Mouse (Mus musculus): ENCODE measurements around the gene Serpina5. TPM values are rescaled to one million over a fixed set of nuclear protein-coding genes. Genes with fewer than 3 reads are reported as not detected.

The Serpina5 gene
- polyA plus RNA-seq, 1 experiment: not detected

DNA sequence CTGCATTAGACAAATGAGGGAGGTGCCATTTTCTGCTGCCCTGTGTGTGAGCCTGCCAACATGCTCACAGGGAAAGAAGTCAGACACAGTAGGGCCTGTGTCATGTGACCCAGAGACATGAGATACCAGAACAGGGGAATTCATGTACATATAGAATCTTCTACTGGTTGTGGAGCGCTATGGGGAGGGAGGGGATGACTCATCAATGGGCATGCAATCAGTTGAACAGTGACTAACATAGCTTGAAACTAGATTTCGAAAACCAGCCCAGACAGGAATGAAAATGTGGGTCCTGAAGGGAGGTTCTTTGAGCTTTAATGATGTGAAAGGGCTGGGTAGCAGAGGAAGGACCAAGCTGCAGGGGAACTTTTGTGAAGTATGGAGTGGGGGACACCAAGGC is 23.1 kb downstream of the Serpina5 start:
- no peak for DNase-seq (ENCODE audit: low read depth, low spot score)
- 65% methylated on average over 2 of the region's 2 CpGs for WGBS

DNA sequence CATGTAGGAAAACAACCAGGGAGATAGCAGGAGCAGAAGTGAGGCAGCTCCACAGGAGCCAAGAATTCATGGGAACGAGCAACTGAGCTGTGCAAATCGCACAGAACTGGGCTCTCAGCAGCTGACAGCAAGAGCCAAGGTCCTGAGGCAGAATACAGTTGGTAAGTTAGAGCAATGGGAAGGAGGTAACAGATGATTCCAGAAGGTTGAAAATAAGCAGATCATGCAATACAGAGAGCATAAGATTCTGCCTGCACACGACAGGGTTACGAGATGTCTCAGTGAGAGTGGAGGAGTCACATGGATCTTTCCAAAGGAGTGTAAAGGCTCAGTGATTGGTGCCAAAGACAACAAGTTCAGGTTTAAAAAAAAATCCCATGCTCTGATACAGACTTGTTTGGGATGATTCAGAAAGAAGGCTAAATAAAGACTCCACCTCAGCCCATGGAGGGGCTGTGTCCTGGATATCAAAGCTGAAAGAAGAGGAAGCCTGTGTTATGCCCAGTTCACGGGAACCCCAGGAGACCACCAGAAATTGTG is 24.2 kb downstream of the Serpina5 start:
- DNase-seq (ENCODE audit: low read depth, low spot score): no peak
- 76% methylated on average over 5 of the region's 5 CpGs for WGBS

DNA sequence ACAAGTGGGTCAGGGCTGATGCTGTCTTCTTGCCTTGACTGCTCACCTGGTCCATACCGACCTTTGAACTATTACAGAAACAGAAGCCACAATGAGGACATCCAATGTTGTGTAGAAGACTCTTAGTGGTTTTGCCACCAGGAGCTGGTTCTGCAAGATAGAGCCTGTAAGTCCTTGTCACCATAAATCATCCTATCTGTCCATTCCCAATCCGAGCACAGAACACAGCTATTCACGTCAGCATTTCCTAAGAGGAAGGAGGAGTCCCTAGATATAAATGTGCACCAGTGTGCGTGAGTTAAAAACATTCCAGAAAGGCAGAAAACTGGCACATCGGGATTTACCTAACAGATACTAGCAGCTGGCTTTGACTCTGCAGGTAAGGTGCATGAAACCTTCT is 26.8 kb downstream of the Serpina5 start, which contains the start of gene Serpina3b:
Gene Serpina3b, plus strand, starts transcription at position 301 of the 400 bp plus-strand sequence.
- 68% methylated on average over 5 of the region's 5 CpGs for WGBS

DNA sequence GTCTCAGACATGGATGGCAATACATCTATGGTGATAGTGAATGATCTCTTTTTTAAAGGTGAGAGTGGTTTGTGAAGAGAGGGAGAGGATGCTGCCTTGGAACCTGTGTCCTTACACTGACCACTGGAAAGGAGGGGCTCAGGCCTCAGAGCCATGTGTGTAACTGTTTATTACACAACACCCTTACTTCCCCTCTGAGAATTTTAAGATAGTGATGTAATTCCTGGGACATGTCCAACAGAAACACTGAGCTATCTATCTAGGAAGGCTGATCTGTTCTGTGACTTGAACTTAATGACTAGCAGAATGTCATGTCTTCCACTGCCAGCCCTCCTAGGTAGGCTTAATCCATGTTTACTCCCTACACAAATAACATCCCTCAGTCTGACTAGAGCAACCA is 30.1 kb downstream of the Serpina5 start:
- DNase-seq (ENCODE audit: low read depth, low spot score): no peak

More for the DNA sequence above, 26.8 kb downstream of the Serpina5 start, which contains the start of gene Serpina3b:
- DNase-seq (ENCODE audit: low read depth, low spot score): no peak

DNA sequence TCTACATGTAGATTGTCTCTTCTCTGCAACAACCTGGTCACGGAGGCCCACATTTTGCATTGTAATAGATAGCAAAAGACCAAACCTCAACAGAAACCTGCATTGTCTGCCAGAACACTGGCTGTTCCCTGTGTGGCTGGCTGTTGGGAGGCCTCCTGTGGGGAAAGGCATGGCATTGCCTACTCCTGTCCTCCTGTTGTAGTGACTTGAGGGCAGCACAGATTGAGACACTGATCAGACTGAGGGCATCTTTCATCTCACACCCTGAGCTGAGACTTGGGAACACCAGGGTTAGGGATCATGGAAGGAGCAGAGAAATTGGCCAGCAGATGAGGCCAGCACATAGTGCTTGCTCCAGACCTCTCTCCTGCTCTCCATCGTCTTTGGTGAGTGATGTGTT is 37.3 kb downstream of the Serpina5 start:
- 85% methylated on average over 2 of the region's 2 CpGs for WGBS
- DNase-seq (ENCODE audit: low read depth, low spot score): no peak

DNA sequence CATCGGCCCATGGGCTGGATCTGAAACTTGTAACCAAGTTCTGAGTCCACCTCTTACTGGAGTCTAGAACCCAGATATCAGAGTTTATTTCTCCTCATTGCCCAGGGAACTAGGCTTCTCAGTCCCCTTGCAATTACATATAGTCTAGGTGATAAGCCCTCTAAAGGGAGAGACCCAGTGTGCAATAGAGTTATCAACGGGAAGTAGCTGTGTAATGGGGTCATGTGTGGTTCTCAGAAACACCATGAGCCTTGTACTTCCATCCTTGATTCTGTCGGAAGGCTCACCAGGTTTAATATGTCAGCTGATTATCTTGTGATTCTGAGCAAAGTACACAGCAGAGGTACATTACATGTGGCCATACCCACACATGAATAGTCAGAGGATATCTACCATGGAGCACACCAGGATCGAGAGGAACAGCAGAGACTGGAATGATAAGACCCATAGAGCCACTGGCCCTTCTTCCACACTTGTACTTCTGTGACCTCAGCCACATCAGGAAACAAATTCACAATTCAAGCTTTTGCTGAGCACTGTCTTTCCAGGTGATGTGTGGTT is 39.7 kb downstream of the Serpina5 start:
- no peak for DNase-seq (ENCODE audit: low read depth, low spot score)
- 86% methylated on average over 4 of the region's 4 CpGs for WGBS

DNA sequence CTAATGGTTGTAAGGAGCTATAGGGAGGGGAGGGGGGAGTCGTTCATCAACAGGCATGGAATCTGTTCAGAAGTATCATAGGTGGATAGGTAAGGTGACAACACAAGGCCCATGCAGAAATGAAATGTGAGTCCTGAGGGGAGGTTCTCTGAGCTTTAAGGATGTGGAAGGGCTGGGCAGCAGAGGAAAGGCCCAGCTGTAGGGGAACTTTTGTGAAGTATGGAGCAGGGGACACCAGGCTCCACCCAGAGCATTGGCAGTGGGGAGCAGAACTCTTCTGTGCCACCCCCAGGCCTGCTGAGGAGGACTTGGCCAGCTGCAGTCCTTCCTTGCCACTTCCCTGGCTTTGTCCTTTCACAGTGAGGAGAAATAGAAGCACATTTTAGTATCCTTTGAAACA is 40.6 kb downstream of the Serpina5 start:
- WGBS: 84% methylated on average over 1 of the region's 1 CpGs
- DNase-seq (ENCODE audit: low read depth, low spot score): no peak

DNA sequence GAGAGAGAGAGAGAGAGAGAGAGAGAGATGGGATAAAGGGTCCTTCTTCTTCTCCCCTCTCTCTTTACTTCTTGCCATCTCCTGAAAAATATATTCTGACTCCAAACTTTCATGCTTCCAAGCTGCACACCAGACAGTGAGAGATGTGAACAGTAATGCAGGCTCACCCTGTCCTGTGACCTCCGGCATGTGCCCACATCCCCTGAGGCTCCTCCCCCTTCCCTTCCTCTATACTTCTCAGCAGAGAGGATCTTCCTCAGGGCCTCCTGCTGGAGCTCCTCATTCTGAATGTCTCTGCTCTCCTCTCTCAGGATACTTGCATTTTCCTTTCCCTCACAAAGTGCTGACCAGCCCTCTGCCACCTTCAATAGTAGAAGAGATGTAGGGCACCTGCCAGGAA is 41.5 kb downstream of the Serpina5 start:
- WGBS: 75% methylated on average over 1 of the region's 1 CpGs

DNA sequence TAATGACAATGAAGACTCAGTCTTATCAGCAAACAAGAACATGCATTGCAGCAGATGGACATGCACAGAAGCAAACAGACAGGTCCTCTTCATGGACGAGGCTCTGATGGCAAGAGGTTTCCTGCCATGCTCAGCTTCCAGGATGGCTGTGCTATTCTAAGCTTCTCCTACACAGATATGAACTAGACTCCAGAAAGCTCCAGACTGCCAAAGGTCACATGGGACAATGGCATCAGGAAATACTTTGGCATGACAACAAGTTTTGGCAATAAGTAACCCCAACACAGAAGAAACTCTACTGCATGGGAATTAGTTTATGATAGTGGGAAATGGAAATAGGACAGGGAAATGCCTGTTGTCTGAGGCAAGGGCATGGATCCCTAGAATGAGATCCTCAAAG is 42.4 kb downstream of the Serpina5 start:
- DNase-seq (ENCODE audit: low read depth, low spot score): peak; percentile 35
- WGBS: 23% methylated on average over 1 of the region's 1 CpGs

More for the DNA sequence above, 41.5 kb downstream of the Serpina5 start:
- DNase-seq (ENCODE audit: low read depth, low spot score): no peak

DNA sequence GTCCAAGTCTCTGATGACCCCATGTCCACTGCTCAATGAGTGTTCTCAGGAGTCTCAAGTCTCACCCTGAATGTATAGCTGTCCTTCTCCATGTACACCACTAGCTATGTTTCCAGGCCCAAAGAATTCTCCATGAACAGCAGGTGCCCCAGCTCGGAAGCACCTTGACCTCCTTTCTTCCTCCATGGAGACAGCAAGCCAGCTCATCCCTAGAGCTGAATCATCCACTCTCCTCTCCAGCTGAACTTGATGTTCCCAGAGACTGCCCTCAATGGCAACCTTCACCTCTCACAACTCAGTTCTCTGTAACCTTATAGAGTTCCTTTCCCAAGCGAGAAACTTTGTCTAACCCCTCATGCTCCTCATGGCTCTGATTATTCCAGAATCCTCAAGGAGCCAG is 44.7 kb downstream of the Serpina5 start:
- no peak for DNase-seq (ENCODE audit: low read depth, low spot score)
- 88% methylated on average over 2 of the region's 2 CpGs for WGBS

DNA sequence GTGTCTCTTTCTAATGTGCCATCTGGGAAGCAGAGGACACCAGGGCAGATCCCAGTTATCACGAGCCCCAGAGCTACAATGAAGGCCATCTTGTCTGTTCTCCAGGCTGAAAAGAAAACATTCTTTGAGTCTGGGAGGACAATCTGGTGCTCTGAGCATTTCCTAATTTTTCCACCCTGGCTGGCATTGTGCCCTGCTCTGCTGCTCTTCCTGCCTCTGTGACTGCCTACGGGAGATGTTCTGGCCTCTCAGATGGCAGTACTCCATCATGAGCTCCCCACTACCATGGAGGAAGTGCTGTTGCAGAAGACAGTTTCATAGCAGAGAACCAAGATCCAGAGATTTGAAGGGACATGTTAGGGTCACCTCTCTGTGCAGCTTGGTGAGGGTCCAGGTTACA is 51.1 kb downstream of the Serpina5 start:
- no peak for DNase-seq (ENCODE audit: low read depth, low spot score)

DNA sequence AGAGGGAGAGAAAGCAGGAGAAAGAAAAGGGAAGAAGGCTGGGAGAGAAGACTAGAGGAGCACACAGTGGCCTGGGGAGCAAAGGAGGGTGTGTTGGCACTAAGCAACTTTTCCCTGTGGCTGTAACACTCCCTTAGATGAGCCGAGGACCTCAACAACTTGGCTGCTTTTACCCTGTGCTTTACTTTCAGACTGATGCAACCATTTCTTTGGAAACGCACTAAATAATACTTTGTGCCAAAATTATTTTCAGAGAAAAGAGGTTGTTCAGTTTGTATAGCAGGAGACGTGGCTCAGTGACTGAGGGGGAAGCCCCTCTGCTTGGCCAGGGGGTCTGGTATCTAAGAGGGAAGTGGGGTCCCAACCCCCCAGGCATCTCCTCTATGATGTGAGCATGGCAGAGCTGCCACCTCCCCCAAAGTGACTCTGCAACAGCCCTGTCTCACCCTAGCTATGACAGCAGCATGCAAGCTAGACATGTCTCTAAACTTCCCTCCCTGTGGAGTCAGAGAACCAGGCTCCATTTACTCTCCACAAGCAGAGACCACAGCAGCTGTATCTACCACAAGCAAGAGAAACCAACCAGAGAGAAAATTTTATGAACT is 52.2 kb downstream of the Serpina5 start:
- no peak for DNase-seq (ENCODE audit: low read depth, low spot score)
- 61% methylated on average over 3 of the region's 3 CpGs for WGBS

More for the DNA sequence above, 51.1 kb downstream of the Serpina5 start:
- WGBS: 68% methylated on average over 2 of the region's 2 CpGs

DNA sequence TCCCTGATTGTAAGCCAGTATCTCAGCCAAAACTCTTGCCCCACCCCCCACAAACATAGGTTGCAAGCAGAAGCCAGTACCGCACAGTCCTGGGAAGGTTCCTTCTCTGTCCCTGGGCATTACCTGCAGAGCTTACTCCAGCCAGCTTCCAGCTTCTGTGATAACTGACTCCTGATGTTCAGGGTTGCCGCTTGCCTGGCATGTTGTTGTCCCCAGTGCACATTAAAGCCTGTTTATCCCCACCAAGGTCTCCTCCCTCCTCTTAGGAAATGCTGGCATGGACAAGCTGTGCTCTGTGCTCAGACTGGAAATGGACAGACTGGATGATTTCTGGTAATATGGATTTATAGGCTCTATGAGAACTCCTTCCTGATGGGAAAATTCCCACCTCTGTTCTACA is 52.7 kb downstream of the Serpina5 start, which contains the start of gene Serpina3c:
Gene Serpina3c, minus strand, starts transcription at position 215 of the 400 bp plus-strand sequence.
- WGBS: 93% methylated on average over 2 of the region's 2 CpGs
- no peak for DNase-seq (ENCODE audit: low read depth, low spot score)

Other genes starting within 250 kb of the Serpina5 start
- gene Serpina1a, start 237.6 kb upstream of the Serpina5 start, polyA plus RNA-seq (2012; rRNA removed): 0.16 and 2.0 TPM in 2 replicates
- 1.4 and 1.5 TPM in 2 replicates for gene Serpina1c, start 196.2 kb upstream of the Serpina5 start, polyA plus RNA-seq (2012; rRNA removed)
- gene Serpina1e, start 142.1 kb upstream of the Serpina5 start, polyA plus RNA-seq (2012; rRNA removed): 0.73 and 1.7 TPM in 2 replicates
- gene Serpina11, start 111.2 kb upstream of the Serpina5 start, polyA plus RNA-seq (2012; rRNA removed): 0.14 and 0.23 TPM in 2 replicates
- gene Serpina9, start 87.4 kb upstream of the Serpina5 start, polyA plus RNA-seq (2012; rRNA removed): 0.08 and 0.10 TPM in 2 replicates
- 0.02 TPM in 1 of 2 replicates, not detected in the other for gene Serpina12, start 56.7 kb upstream of the Serpina5 start, polyA plus RNA-seq (2012; rRNA removed)
- not detected in 2 replicates for gene Serpina3a, start 11.6 kb downstream of the Serpina5 start, polyA plus RNA-seq (2012; rRNA removed)
- gene Serpina3b, start 26.9 kb downstream of the Serpina5 start, polyA plus RNA-seq (2012; rRNA removed): not detected in 2 replicates
- 1.2 and 1.4 TPM in 2 replicates for gene Serpina3c, start 52.8 kb downstream of the Serpina5 start, polyA plus RNA-seq (2012; rRNA removed)
- 2.5 and 2.6 TPM in 2 replicates for gene Serpina3f, start 113.4 kb downstream of the Serpina5 start, polyA plus RNA-seq (2012; rRNA removed)
- 26.2 and 27.5 TPM in 2 replicates for gene Serpina3g, start 135.1 kb downstream of the Serpina5 start, polyA plus RNA-seq (2012; rRNA removed)
- 0.22 and 0.42 TPM in 2 replicates for gene Serpina3i, start 162.0 kb downstream of the Serpina5 start, polyA plus RNA-seq (2012; rRNA removed)
- gene Serpina3j, start 213.4 kb downstream of the Serpina5 start, polyA plus RNA-seq (2012; rRNA removed): not detected in 2 replicates
- 0.05 TPM in 1 of 2 replicates, not detected in the other for gene Serpina3k, start 237.4 kb downstream of the Serpina5 start, polyA plus RNA-seq (2012; rRNA removed)
- 0.11 and 0.16 TPM in 2 replicates for gene Serpina3m, start 237.4 kb downstream of the Serpina5 start, polyA plus RNA-seq (2012; rRNA removed)